Mouse (Mus musculus) left cerebral cortex, postnatal 25 days (tissue): ENCODE measurements around the gene Plcb4. TPM values are rescaled to one million over a fixed set of nuclear protein-coding genes. Genes with fewer than 3 reads are reported as not detected.
A peak's percentile ranks its signal among the peaks of the same experiment; 100 is the strongest.
"Not testable (repeated sequence)": the region's sequence is repeated elsewhere in the genome, so short reads cannot be mapped to it uniquely, and the experiment has no call there.

Source experiments
- DNase-seq, 2 experiments: peaks; one replicate each; pipeline ENCODE4 v3.0.0; 2022; ENCODE audit warnings: low spot score in 2 of 2, mixed read lengths in 1 of 2
- intact Hi-C: fragments of 180-260 bp; cut with DNase I; formaldehyde crosslinking; loops from one replicate; pipeline ENCODE4 v1.15.1; 2025
- total RNA-seq, 2 experiments: library from RNA; stranded (reverse); gene quantifications; 2 replicates each; pipeline ENCODE4 v1.2.3; 2021

Gene Plcb4
- total RNA-seq, 2 experiments from 2014 or later = 67.8 to 69.8 TPM

DNA sequence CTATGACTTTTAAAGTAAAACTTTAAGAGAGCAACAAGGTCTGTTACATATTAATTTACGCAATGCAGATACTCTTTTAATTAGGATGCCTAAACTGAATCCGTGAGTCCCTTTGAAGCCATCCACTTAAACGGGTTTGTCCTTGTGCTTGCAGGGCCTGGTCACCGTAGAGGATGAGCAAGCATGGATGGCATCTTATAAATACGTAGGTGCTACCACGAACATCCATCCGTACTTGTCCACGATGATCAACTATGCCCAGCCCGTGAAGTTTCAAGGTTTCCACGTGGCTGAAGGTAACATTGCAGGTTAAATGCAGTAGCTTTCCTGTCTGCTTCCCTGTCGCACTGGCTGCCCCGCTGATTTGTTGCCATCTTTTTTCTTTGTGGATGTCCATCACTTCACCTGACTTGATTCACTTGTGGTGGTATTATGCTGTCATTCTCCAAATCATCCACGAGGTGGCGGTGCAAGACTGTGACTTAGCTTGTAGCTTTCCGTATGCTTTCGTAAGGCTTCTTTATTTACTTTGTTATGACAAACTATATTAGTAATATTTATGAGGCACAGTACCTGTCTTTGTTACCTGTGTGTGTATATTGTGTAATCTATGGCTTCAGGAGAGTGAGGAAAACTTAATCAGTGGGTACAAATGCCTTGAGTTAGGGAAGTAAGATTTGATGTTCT, 308.2 kb downstream of the Plcb4 start:
- intact Hi-C loops = loop anchor here (2.0 to 10.0 kb wide), 2 partner anchors 172 to 918 kb away; partner anchors contain the start of gene AL731706.2

GRCm38 (mm10) chr2:135968159-135968558, 309.3 kb downstream of the Plcb4 start:
- no peak for DNase-seq
- intact Hi-C loops = loop anchor here (10.0 kb wide), 1 partner anchor 917 kb away; the partner anchor contains the start of gene AL731706.2

More for the DNA sequence above, 308.2 kb downstream of the Plcb4 start:
- peak; percentile 30 to 67 for DNase-seq

DNA sequence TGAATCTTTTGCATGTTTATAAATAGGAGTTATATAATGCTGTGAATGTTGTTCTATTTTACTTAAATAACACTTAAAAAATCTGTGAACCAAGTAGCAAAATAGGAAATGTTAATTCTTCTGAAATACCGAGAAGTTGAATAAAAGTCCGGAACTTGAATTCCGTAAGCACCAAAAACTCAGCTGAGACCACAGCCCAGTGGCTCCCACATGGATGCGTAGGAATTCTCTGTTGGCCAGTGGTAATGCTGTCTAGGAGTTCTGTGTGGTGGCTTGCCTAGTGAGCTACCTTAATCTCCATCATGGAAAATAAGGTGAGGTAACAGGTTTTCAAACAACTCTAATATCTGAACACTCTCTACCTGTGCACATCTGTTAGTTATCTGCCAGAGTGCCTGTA, 312.1 kb downstream of the Plcb4 start:
- DNase-seq = peak in 1 of 2 experiments; percentile 85
- intact Hi-C loops = loop anchor here (1.0 kb wide), 1 partner anchor 137 kb away; no protein-coding TSS in a partner anchor

DNA sequence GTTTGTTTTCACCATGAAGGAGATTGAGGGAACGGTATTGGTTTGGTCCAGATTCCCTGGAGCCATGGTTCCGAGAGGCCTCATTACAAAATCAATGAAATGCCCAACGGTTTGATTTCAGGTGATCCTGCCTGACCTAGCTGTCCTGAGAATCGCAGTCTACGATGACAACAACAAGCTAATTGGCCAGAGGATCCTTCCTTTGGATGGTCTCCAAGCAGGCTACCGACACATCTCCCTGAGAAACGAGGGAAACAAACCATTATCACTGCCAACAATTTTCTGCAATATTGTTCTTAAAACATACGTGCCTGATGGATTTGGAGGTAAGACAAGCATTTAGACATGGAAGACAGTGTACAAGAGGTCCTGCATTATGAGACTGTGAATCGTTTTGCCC, 317.2 kb downstream of the Plcb4 start:
- intact Hi-C loops = no loop called here
- DNase-seq = no peak

- DNase-seq = no peak
- intact Hi-C loops = no loop called here
Measured at GRCm38 (mm10) chr2:135978790-135979189, 320.0 kb downstream of the Plcb4 start.

DNA sequence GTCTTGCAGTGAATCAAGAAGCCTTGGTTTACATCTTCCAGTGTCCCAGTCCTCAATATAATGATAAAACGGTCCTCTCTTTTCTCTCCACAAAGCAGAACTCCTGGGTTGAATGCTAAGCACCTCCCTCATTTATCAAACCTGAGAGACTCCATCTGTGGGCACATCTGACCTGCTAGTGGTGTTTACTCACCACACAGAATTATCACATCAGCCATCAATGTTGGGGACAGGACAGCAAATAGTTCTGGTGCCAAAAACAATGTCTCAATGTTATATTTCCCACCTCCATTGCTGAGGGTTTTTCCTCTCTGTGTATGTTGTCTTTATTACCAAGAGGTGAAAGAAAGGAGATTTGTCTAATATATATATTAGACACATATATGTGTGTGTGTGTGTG, 321.6 kb downstream of the Plcb4 start:
- no peak for DNase-seq
- intact Hi-C loops = no loop called here

- intact Hi-C loops = no loop called here
Measured at GRCm38 (mm10) chr2:135983972-135984371, 325.2 kb downstream of the Plcb4 start.

DNA sequence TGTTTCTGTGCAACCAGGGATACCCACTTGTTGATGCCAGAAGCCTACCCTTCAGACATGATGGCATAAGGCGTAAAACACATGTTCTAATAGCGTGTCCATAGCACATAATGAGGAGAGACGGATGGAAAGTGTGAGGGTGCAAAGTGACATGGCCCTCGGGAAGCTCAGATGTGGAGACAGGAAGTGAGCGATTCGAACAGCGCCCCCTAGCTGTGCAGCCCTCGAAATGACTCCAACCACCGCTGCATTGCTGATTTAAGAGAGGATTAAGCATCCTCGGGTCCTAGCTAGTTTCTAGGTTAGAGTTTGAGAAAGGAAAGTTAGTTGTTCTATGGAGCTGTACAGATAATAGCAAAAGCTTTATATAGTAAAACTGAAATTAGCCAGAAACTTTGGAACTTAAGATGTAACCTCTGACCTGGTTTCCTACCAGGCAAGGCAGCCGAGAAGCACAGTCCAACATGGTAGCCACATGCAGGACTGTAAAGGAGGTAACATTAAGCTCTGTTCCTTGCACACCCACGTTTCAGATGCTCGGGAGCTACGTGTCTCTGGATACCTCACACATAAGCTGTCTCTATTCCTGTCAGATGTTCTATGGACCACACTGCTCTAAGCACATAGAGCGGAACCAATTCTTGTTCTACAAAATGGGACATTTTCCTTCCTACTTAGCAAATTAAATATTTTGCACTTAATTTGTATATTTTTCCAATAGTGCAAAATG, 326.9 kb downstream of the Plcb4 start:
- intact Hi-C loops = no loop called here
- DNase-seq = peak in 1 of 2 experiments; percentile 45

More at GRCm38 (mm10) chr2:135983972-135984371, 325.2 kb downstream of the Plcb4 start:
- DNase-seq = no peak

DNA sequence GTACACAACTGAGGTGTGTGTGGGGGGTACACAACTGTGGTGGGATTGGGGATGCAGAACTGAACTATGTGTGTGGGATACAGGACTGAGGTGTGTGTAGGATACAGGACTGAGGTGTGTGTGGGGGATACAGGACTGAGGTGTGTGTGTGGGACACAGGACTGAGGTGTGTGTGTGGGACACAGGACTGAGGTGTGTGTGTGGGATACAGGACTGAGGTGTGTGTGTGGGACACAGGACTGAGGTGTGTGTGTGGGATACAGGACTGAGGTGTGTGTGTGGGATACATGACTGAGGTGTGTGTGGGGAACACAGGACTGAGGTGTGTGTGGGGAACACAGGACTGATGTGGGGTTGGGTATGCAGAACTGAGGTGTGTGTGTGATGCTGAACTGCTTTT, 329.7 kb downstream of the Plcb4 start:
- intact Hi-C loops, DNase-seq: not testable (repeated sequence)

DNA sequence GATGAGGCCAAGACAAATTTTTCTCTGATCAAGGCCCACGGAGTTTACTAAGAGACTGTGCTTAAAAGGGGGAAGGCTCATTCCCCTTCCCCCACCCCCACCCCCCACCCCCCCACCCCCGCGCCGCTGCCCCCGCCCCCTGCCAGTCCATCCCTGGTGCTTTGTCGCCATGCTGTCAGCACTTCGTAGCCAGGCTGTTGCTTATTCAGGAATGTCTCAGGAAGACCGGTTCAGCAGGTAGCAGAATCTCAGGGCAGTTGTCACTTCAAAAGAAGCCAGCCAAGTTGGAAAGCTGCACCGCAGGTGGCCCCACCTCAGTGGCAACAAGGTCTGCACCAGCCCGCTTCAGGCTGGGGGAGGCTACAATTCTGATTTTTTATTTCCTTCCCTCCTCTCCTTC, 331.9 kb downstream of the Plcb4 start:
- intact Hi-C loops, DNase-seq: not testable (repeated sequence)

- no peak for DNase-seq
- intact Hi-C loops = no loop called here
Measured at GRCm38 (mm10) chr2:135993314-135993713, 334.5 kb downstream of the Plcb4 start.

DNA sequence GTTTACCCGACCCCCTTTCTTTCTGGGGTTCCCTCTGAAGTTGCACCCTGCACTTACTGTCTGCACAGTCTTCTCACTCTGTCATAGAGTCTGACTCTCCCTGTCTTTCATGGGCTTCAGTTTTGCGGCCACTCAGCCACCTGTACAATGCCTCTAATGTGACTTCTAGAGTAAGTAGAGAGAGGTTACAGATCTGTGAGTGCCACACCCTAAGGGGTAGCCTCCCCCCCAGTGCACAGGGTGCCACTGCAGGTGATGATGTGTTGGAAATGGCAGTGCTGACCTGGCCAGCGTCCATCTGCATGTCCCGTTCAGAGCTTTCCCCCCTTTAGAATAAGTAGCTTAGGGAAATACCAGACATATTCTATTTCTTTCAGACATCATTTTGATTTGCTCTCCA, 336.4 kb downstream of the Plcb4 start:
- DNase-seq = no peak
- intact Hi-C loops = no loop called here

DNA sequence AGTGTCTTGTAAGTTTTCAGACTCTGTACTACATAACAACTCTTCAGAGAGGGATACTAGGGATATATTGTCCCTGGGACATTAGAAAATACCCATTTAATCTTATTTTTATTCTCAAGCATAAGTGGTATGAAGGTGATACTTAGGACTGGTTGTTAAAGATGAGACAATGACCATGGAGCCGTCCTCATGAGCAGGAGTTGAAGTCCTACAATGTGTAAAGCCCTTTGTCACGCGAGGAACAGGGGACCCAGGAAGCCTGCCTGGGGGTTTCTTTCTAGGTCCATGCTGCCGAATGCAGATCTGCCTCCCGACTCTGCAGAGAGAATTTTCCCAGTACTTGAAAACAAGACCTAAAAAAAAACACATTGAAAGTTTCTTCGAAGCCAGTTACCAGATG, 338.1 kb downstream of the Plcb4 start:
- no peak for DNase-seq
- intact Hi-C loops = no loop called here

DNA sequence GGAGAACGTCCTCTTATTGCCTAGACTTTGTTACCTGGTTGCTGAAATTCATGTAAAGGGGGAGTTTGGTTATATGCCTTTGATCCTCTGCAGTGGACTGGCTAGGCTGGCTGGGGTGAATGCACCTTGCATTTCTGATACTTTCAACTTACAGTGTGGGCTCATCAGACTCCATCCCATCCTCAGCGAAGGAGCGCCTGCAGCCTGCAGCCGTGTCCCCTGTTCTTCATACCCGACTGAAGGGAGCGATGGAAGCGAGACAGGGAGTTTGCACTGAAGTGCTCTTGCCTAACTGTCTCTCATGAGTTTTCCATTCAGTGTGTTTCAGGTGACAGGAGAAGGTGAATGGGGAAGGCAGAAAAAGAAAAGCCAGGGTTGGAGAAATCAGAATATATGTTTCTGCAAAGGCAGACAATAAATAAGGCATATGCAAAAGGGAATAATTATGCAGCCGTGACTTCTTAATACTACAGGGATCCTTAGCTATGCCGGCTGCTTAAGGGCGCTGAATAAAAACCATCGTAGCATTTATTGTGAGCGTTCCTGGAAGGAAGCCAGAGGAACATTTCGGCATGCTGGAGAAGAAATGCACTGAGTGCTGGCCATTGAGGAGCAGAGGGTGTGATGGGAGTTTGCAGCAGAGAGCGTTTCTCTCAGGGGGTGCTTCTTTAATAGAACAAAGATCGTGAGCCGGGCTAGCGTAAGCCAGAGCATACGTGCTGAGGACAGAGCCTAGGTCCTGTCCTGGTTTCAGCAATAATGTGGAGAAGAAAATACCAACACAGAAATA, 338.7 kb downstream of the Plcb4 start:
- no peak for DNase-seq
- intact Hi-C loops = no loop called here

DNA sequence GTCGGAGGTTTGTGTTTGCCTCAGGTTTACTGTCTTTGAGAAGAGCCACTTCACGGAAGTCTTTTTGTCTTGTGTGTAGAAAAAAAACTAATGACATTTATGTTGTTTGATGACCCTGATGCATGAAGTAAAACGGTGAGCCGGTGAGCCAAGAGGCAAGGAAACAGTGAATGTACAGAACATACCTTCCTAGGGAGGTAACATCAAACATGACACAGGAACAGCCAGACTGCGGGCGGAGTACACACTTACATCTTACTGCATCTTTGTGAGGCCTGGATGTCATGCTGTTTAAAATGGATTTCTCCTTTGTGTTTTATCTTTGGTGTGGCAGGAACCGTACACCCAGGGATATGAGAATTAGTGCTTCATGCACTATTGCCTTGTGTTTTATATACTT, 340.1 kb downstream of the Plcb4 start:
- no peak for DNase-seq
- intact Hi-C loops = no loop called here

DNA sequence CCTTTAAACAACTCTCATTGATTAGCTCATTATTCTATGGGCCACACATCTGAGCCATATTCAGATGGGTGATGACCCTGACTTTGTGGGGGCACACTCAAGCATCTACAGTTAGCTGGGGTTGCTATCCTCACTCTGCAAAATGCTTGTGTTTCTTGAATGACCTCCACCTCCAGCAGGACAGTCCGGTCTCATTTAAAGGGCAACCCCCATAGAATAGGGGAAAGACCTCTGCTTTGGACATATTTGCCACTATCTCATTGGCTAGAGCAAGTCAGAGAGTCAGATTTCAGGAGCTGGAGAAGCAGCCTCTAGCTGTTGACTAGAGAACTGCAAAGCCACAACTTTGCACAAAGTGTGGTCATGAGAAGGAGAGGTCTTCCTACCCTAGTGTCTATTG, 340.6 kb downstream of the Plcb4 start:
- intact Hi-C loops = no loop called here
- no peak for DNase-seq

DNA sequence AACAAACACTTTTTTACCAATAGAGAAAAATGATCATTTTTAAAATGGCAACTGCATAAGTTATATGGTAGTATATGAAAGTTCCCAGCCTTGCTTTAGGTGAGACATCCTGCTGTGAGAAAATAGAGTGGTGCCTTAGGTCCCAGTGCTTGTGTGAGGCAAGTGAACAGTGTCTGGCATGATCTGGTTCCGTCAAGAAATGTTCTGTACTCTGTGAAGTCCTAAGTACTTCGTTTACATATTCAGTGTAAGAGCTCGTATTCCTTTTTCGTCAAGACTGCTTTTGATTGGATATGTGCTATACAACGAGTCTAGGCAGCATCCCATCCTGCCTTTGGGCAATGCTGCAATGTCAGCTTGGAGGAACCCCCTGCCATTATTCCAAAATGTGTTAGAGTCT, 342.1 kb downstream of the Plcb4 start:
- intact Hi-C loops = loop anchor here (10.0 kb wide), 1 partner anchor 594 kb away; no protein-coding TSS in a partner anchor
- DNase-seq = no peak

GRCm38 (mm10) chr2:136002118-136002517, 343.3 kb downstream of the Plcb4 start:
- intact Hi-C loops = loop anchor here (2.0 to 10.0 kb wide), 3 partner anchors 57 to 593 kb away; no protein-coding TSS in a partner anchor
- peak; percentile 38 to 54 for DNase-seq

- DNase-seq = no peak
- intact Hi-C loops = loop anchor here (2.0 to 10.0 kb wide), 3 partner anchors 55 to 591 kb away; no protein-coding TSS in a partner anchor
Measured at GRCm38 (mm10) chr2:136003836-136004235, 345.0 kb downstream of the Plcb4 start.

DNA sequence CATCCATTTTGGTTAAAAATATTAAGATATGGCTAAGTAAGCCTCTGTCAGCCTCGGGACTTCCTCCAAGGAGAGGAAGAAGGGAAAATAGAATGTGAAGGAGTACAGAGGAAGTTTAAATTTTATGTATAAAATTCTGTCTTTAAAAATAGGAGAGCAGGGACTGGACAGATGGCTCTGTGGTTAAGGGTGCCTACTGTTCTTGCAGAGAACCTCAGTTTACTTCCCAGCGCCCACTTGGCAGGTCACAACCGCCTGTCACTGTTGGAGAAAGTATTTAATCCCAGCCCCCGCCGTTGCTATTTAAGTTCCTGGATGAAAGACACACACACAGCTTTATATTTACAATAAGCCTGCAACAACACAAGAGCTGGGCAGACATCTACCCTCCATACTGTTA, 347.5 kb downstream of the Plcb4 start:
- intact Hi-C loops = loop anchor here (5.0 to 10.0 kb wide), 2 partner anchors 106 to 589 kb away; no protein-coding TSS in a partner anchor
- DNase-seq = peak in 1 of 2 experiments; percentile 75
